Mouse (Mus musculus): ENCODE measurements around the gene Zfand3. TPM values are rescaled to one million over a fixed set of nuclear protein-coding genes. Genes with fewer than 3 reads are reported as not detected.

Gene Zfand3
- polyA plus RNA-seq, 2 experiments = 9.6 to 19.2 TPM

DNA sequence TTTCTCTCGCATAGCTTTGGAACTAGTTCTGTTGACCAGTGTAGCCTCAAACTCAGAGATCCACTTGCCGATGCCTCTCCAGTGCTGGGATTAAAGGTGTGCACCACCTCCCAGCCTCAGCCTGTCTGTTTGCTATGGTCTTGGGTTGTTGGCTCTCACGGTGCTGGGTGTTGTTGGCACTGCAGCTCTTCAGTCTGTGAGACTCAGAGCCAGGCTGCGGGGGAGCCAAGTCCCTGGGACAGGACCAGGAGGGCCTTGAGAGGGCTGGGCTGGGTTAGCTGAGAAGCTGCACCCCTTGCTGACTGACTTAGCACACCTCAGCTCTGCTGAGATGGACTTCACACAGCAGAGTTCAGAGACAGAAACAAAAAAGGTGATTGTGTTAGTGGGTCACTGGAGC, 195.8 kb downstream of the Zfand3 start:
- Histone ChIP-seq H3K9me3 (ENCODE audit: control insufficient read depth, low read length) (no peaks in the 10 kb centered on the region), H3K4me3 (ENCODE audit: insufficient read depth in 1 of 2, low read depth in 2 of 2, low read length in 2 of 2) (no peak overlapping the region), H3K9ac (replicated peaks) (no peak overlapping the region), H3K36me3 (replicated peaks; ENCODE audit: control insufficient read depth, insufficient read depth, low read depth) (no peaks in the 10 kb centered on the region), H3K27ac (no peak overlapping the region), H3K4me2 (ENCODE audit: low read depth) (no peak overlapping the region), H3K27me3 (ENCODE audit: control insufficient read depth, insufficient read depth, low read length) (no peaks in the 10 kb centered on the region), H3K4me1 (replicated peaks; ENCODE audit: control insufficient read depth in 2 of 2, insufficient read depth in 2 of 2, low read length in 1 of 2) (no peaks in the 10 kb centered on the region)
- DNase-seq (ENCODE audit: low read depth in 3 of 3, low spot score in 3 of 3) (no peak), ATAC-seq (ENCODE audit: insufficient read depth) (no peak)
- 70% methylated on average over 4 of the region's 4 CpGs for WGBS (ENCODE audit: insufficient replicate concordance)
- no peak for TF ChIP-seq EP300 (IDR thresholded peaks at IDR 0.05; ENCODE audit: low read depth)
- no peak for TF ChIP-seq CTCF (IDR thresholded peaks at IDR 0.05; ENCODE audit: low read depth)

DNA sequence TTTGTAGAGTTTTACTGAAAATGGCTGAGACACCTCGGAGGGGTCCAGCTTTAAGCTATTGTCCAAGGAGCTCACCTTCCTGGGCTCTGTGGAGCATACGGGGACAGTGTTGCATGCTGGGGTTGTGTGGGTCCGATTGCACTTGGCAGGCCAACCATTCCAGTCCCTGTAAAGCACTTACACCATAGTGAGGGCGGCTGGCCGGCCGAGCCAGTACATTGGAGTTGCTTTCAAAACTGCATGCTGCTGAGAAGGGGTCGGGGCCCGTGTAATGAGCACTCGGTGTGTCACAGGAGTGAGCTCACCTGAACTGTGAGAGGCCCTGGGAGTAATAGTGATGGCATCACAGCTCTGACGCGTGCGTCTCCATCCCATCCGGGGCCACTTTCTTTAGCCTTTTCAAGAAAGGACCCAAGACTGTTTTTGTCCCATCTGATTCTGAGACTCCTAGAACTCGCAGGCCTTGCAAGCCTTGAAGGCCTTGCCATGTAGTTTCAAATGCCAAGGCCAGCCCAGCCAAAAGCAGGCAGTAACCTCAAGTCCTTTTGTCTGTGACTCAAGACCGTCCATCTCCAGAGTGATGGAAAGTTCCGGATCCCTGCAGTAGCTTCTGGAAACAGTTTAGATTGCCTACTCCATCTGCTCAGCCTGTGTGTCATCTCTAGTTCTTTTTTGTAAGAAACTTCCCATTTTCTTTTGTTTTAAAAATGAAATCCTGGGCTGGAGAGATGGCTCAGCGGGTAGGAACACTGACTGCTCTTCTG, 200.7 kb downstream of the Zfand3 start:
- Histone ChIP-seq H3K4me2 (ENCODE audit: low read depth) (no peak overlapping the region), H3K27ac (no peak overlapping the region), H3K27me3 (ENCODE audit: control insufficient read depth, insufficient read depth, low read length) (no peaks in the 10 kb centered on the region), H3K4me3 (ENCODE audit: insufficient read depth in 1 of 2, low read depth in 2 of 2, low read length in 2 of 2) (no peak overlapping the region), H3K36me3 (replicated peaks; ENCODE audit: control insufficient read depth, insufficient read depth, low read depth) (no peaks in the 10 kb centered on the region; the same call in 1 of the 2 replicates), H3K4me1 (replicated peaks; ENCODE audit: control insufficient read depth in 2 of 2, insufficient read depth in 2 of 2, low read length in 1 of 2) (no peaks in the 10 kb centered on the region), H3K9ac (replicated peaks) (no peak overlapping the region), H3K9me3 (ENCODE audit: control insufficient read depth, low read length) (no peaks in the 10 kb centered on the region)
- 82% methylated on average over 17 of the region's 17 CpGs for WGBS (ENCODE audit: insufficient replicate concordance)
- ATAC-seq (ENCODE audit: insufficient read depth) = no peak
- DNase-seq (ENCODE audit: low read depth in 3 of 3, low spot score in 3 of 3) = no peak
- TF ChIP-seq EP300 (IDR thresholded peaks at IDR 0.05; ENCODE audit: low read depth) (no peak), CTCF (IDR thresholded peaks at IDR 0.05; ENCODE audit: low read depth) (no peak)

DNA sequence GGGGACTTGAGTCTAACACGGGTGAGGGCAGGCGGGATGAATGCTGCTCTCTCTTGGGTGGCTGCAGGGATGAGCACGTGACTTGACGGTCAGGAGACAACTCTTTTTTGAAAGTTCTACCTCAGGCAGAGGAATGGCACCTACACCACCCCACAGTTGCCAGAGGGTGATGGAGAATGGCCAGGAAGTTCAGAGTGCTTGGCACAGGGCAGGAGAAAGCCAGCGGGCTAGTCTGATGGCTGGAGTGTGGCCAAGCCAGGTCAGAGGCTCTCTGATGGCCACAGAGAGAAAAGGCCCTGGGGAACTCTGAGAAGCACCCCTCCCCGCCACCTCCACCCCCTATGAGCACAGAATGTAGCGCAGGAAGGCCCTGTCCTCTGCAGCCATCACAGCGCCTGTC, 205.7 kb downstream of the Zfand3 start:
- H3K4me3 ChIP-seq (ENCODE audit: insufficient read depth in 1 of 2, low read depth in 2 of 2, low read length in 2 of 2) = no peak overlapping the region
- no peak overlapping the region for H3K9ac ChIP-seq (replicated peaks)
- no peak overlapping the region for H3K27ac ChIP-seq
- no peaks in the 10 kb centered on the region for H3K9me3 ChIP-seq (ENCODE audit: control insufficient read depth, low read length)
- WGBS (ENCODE audit: insufficient replicate concordance) = 80% methylated on average over 8 of the region's 8 CpGs
- TF ChIP-seq EP300 (IDR thresholded peaks at IDR 0.05; ENCODE audit: low read depth) (no peak), CTCF (IDR thresholded peaks at IDR 0.05; ENCODE audit: low read depth) (no peak)
- H3K4me2 ChIP-seq (ENCODE audit: low read depth) = no peak overlapping the region
- ATAC-seq (ENCODE audit: insufficient read depth) (no peak), DNase-seq (ENCODE audit: low read depth in 3 of 3, low spot score in 3 of 3) (no peak)
- no peaks in the 10 kb centered on the region for H3K4me1 ChIP-seq (replicated peaks; ENCODE audit: control insufficient read depth in 2 of 2, insufficient read depth in 2 of 2, low read length in 1 of 2)
- no peaks in the 10 kb centered on the region for H3K27me3 ChIP-seq (ENCODE audit: control insufficient read depth, insufficient read depth, low read length)
- H3K36me3 ChIP-seq (replicated peaks; ENCODE audit: control insufficient read depth, insufficient read depth, low read depth) = no peaks in the 10 kb centered on the region; the same call in 1 of the 2 replicates

GRCm38 (mm10) chr17:30210936-30211335, 206.4 kb downstream of the Zfand3 start:
- Histone ChIP-seq H3K9ac (replicated peaks) (no peak overlapping the region), H3K9me3 (ENCODE audit: control insufficient read depth, low read length) (no peaks in the 10 kb centered on the region), H3K27ac (no peak overlapping the region), H3K27me3 (ENCODE audit: control insufficient read depth, insufficient read depth, low read length) (no peaks in the 10 kb centered on the region), H3K36me3 (replicated peaks; ENCODE audit: control insufficient read depth, insufficient read depth, low read depth) (no peaks in the 10 kb centered on the region; the same call in 1 of the 2 replicates), H3K4me2 (ENCODE audit: low read depth) (no peak overlapping the region), H3K4me3 (ENCODE audit: insufficient read depth in 1 of 2, low read depth in 2 of 2, low read length in 2 of 2) (no peak overlapping the region), H3K4me1 (replicated peaks; ENCODE audit: control insufficient read depth in 2 of 2, insufficient read depth in 2 of 2, low read length in 1 of 2) (no peaks in the 10 kb centered on the region)
- WGBS (ENCODE audit: insufficient replicate concordance) = 85% methylated on average over 6 of the region's 6 CpGs
- no peak for ATAC-seq (ENCODE audit: insufficient read depth)
- DNase-seq (ENCODE audit: low read depth in 3 of 3, low spot score in 3 of 3) = no peak
- TF ChIP-seq CTCF (IDR thresholded peaks at IDR 0.05; ENCODE audit: low read depth) = no peak

DNA sequence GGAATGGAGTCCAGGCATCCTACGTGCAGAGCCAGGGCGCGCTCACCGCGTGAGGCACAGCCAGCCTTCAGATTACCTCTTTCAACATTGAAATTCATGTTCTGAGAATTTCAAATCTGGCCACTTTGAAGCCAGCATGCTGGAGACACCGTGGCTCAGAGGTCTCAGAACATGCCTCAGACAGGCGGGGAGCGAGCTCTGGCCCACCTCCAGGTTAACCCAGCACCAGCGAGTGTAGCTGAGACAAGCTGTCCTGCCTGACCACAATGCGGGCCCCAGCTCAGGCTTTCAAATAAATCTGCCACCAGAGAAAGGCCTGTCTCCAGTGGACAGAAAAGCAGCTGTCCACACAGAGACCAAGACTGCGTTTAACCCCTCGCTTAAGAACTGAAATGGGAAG, 208.1 kb downstream of the Zfand3 start:
- Histone ChIP-seq H3K9me3 (ENCODE audit: control insufficient read depth, low read length) (no peaks in the 10 kb centered on the region), H3K27ac (no peak overlapping the region), H3K4me3 (ENCODE audit: insufficient read depth in 1 of 2, low read depth in 2 of 2, low read length in 2 of 2) (no peak overlapping the region), H3K4me1 (replicated peaks; ENCODE audit: control insufficient read depth in 2 of 2, insufficient read depth in 2 of 2, low read length in 1 of 2) (no peaks in the 10 kb centered on the region), H3K9ac (replicated peaks) (no peak overlapping the region), H3K4me2 (ENCODE audit: low read depth) (no peak overlapping the region), H3K27me3 (ENCODE audit: control insufficient read depth, insufficient read depth, low read length) (no peaks in the 10 kb centered on the region), H3K36me3 (replicated peaks; ENCODE audit: control insufficient read depth, insufficient read depth, low read depth) (no peaks in the 10 kb centered on the region; the same call in 1 of the 2 replicates)
- ATAC-seq (ENCODE audit: insufficient read depth) (no peak), DNase-seq (ENCODE audit: low read depth in 3 of 3, low spot score in 3 of 3) (no peak)
- WGBS (ENCODE audit: insufficient replicate concordance) = 81% methylated on average over 12 of the region's 12 CpGs
- TF ChIP-seq EP300 (IDR thresholded peaks at IDR 0.05; ENCODE audit: low read depth) = no peak
- no peak for TF ChIP-seq CTCF (IDR thresholded peaks at IDR 0.05; ENCODE audit: low read depth)

Data from liver, embryonic 14.5 days (tissue).